Mouse (Mus musculus) adipose tissue, adult 10 weeks (tissue): Measurements from ENCODE around the gene Serpinb9c. TPM values are rescaled to one million over a fixed set of nuclear protein-coding genes. Genes with fewer than 3 reads are reported as not detected.

ENCODE experiments used
- polyA plus RNA-seq: library from polyadenylated mRNA; stranded (reverse); fragments of 350-450 nt; fragmentation: Illumina TruSeq; extraction: RNeasy Lipid Tissue Mini Kit (QIAGEN cat#74804); gene quantifications from one replicate; pipeline ENCODE4 v1.2.3, GENCODE M21; 2014; ENCODE audit warnings: low read depth, low replicate concordance

The Serpinb9c gene
- polyA plus RNA-seq, result not detected

GRCm38 (mm10) chr13:33159642-33160041, at the start of gene Serpinb9c:
TSS of gene Serpinb9c (minus strand) at chr13:33159742.

GRCm38 (mm10) chr13:33192659-33193058, 33.1 kb upstream of the Serpinb9c start, which contains the start of gene Serpinb9d:
TSS of gene Serpinb9d (plus strand) at chr13:33192959.

Other genes with a start within 250 kb of the Serpinb9c start
- gene Serpinb6b, start 194.5 kb downstream of the Serpinb9c start, polyA plus RNA-seq, result 16.3 TPM
- 26.2 TPM for gene Serpinb9, start 156.5 kb downstream of the Serpinb9c start, polyA plus RNA-seq
- gene Serpinb9b, start 132.3 kb downstream of the Serpinb9c start, polyA plus RNA-seq, result 0.15 TPM
- gene Serpinb1b, start 81.2 kb downstream of the Serpinb9c start, polyA plus RNA-seq, result 1.6 TPM
- gene Serpinb9d, start 33.2 kb upstream of the Serpinb9c start, polyA plus RNA-seq, result not detected
- not detected for gene Serpinb9e, start 89.9 kb upstream of the Serpinb9c start, polyA plus RNA-seq
- not detected for gene Serpinb9f, start 164.3 kb upstream of the Serpinb9c start, polyA plus RNA-seq
- not detected for gene Gm11397, start 236.0 kb upstream of the Serpinb9c start, polyA plus RNA-seq